28 mouse cellular contexts compared by ENCODE assay signal in genomic region chr8:74775549-74775948, GRCm38 (mm10).
DNase-seq lines count a peak whose midpoint lies in the region; ATAC-seq and TF ChIP-seq lines count a peak whose summit lies in the region.
"Had no signal": no experiment of that assay in that cellular context is flagged by ENCODE, and none has a peak within 500 bp of the region (broad histone marks: within the 10 kb centered on the region; RNA-seq: fewer than 3 reads in every experiment).

No protein-coding gene starts in this region.

- 0 out of 2 replicates have a peak, but pooled peaks have one; percentile 36 for ATAC-seq in hindbrain, embryonic 13.5 days (ENCODE audit: low FRiP score)
- ATAC-seq in hindbrain, embryonic 14.5 days (ENCODE audit: low FRiP score): no peak
- ATAC-seq in midbrain, postnatal 0 days (ENCODE audit: low FRiP score): no peak
- ATAC-seq in midbrain, embryonic 16.5 days: no peak
- ATAC-seq: forebrain, embryonic 14.5 days; inflammation-experienced regulatory T-cells, adult 6 months; Patski had no signal

- H3K27ac ChIP-seq in hindbrain, embryonic 13.5 days: no peak overlapping the region
- H3K27ac ChIP-seq in hindbrain, embryonic 14.5 days: no peak overlapping the region
- no peak overlapping the region for H3K27ac ChIP-seq in midbrain, postnatal 0 days (ENCODE audit: low read depth, low read length)
- H3K27ac ChIP-seq in midbrain, embryonic 16.5 days (ENCODE audit: low read length): no peak overlapping the region
- H3K27ac ChIP-seq: embryonic facial prominence, embryonic 12.5 days; embryonic facial prominence, embryonic 15.5 days; heart, adult 2 months; heart, embryonic 10.5 days; heart, embryonic 13.5 days; hindbrain, embryonic 15.5 days had no signal

- H3K36me3 ChIP-seq in hindbrain, embryonic 13.5 days: no peaks in the 10 kb centered on the region
- no peaks in the 10 kb centered on the region for H3K36me3 ChIP-seq in hindbrain, embryonic 14.5 days (replicated peaks; ENCODE audit: control insufficient read depth, insufficient read depth)
- H3K36me3 ChIP-seq in midbrain, postnatal 0 days (ENCODE audit: insufficient read depth, low read length): no peaks in the 10 kb centered on the region
- no peaks in the 10 kb centered on the region for H3K36me3 ChIP-seq in midbrain, embryonic 16.5 days (ENCODE audit: control insufficient read depth, insufficient read depth, low read length)
- H3K36me3 ChIP-seq: embryonic facial prominence, embryonic 12.5 days; embryonic facial prominence, embryonic 15.5 days; G1E; heart, embryonic 10.5 days; heart, embryonic 13.5 days; hindbrain, embryonic 15.5 days had no signal

- no peak overlapping the region for H3K9ac ChIP-seq in hindbrain, embryonic 13.5 days
- H3K9ac ChIP-seq in hindbrain, embryonic 14.5 days: no peak overlapping the region
- no peak overlapping the region for H3K9ac ChIP-seq in midbrain, postnatal 0 days (replicated peaks; ENCODE audit: low read length, poor library complexity, severe bottlenecking)
- H3K9ac ChIP-seq in midbrain, embryonic 16.5 days (ENCODE audit: low read depth, low read length): no peak overlapping the region
- H3K9ac ChIP-seq: embryonic facial prominence, embryonic 12.5 days; embryonic facial prominence, embryonic 15.5 days; heart, embryonic 13.5 days; hindbrain, embryonic 15.5 days had no signal

- H3K4me1 ChIP-seq in hindbrain, embryonic 13.5 days (replicated peaks): no peaks in the 10 kb centered on the region
- no peaks in the 10 kb centered on the region for H3K4me1 ChIP-seq in hindbrain, embryonic 14.5 days (replicated peaks; ENCODE audit: control insufficient read depth, insufficient read depth, low read length)
- H3K4me1 ChIP-seq in midbrain, postnatal 0 days (ENCODE audit: insufficient read depth, low read length): no peaks in the 10 kb centered on the region
- H3K4me1 ChIP-seq in midbrain, embryonic 16.5 days (ENCODE audit: control insufficient read depth, insufficient read depth, low read length): no peaks in the 10 kb centered on the region
- H3K4me1 ChIP-seq: embryonic facial prominence, embryonic 12.5 days; embryonic facial prominence, embryonic 15.5 days; heart, embryonic 10.5 days; heart, embryonic 13.5 days; hindbrain, embryonic 15.5 days had no signal

- H3K4me3 ChIP-seq in hindbrain, embryonic 13.5 days: no peak overlapping the region
- H3K4me3 ChIP-seq in hindbrain, embryonic 14.5 days (replicated peaks; ENCODE audit: low read length): no peak overlapping the region
- H3K4me3 ChIP-seq in midbrain, postnatal 0 days (ENCODE audit: low read depth, low read length): no peak overlapping the region
- H3K4me3 ChIP-seq in midbrain, embryonic 16.5 days (ENCODE audit: low read depth, low read length): no peak overlapping the region
- H3K4me3 ChIP-seq: embryonic facial prominence, embryonic 12.5 days; embryonic facial prominence, embryonic 15.5 days; heart, adult 2 months; heart, embryonic 10.5 days; heart, embryonic 13.5 days; hindbrain, embryonic 15.5 days had no signal

- TF ChIP-seq CTCF in midbrain, postnatal 0 days (IDR thresholded peaks at IDR 0.05): no peak

- no peaks in the 10 kb centered on the region for H3K27me3 ChIP-seq in hindbrain, embryonic 13.5 days
- no peaks in the 10 kb centered on the region for H3K27me3 ChIP-seq in hindbrain, embryonic 14.5 days (ENCODE audit: control insufficient read depth, insufficient read depth, low read length)
- no peaks in the 10 kb centered on the region for H3K27me3 ChIP-seq in midbrain, postnatal 0 days (ENCODE audit: insufficient read depth, low read length)
- no peaks in the 10 kb centered on the region for H3K27me3 ChIP-seq in midbrain, embryonic 16.5 days (ENCODE audit: control insufficient read depth, insufficient read depth, low read depth, low read length)
- H3K27me3 ChIP-seq: embryonic facial prominence, embryonic 12.5 days; embryonic facial prominence, embryonic 15.5 days; heart, embryonic 13.5 days; hindbrain, embryonic 15.5 days; Patski had no signal

- no peak overlapping the region for H3K4me2 ChIP-seq in hindbrain, embryonic 13.5 days
- H3K4me2 ChIP-seq in hindbrain, embryonic 14.5 days (replicated peaks): no peak overlapping the region
- H3K4me2 ChIP-seq in midbrain, postnatal 0 days (ENCODE audit: low read depth, low read length, poor library complexity, severe bottlenecking): no peak overlapping the region
- H3K4me2 ChIP-seq in midbrain, embryonic 16.5 days (ENCODE audit: low read length): no peak overlapping the region
- H3K4me2 ChIP-seq: embryonic facial prominence, embryonic 12.5 days; embryonic facial prominence, embryonic 15.5 days; heart, embryonic 13.5 days; hindbrain, embryonic 15.5 days had no signal

- no peaks in the 10 kb centered on the region for H3K9me3 ChIP-seq in hindbrain, embryonic 13.5 days
- H3K9me3 ChIP-seq in hindbrain, embryonic 14.5 days (ENCODE audit: control insufficient read depth, low read length): no peaks in the 10 kb centered on the region
- no peaks in the 10 kb centered on the region for H3K9me3 ChIP-seq in midbrain, postnatal 0 days (ENCODE audit: low read length)
- H3K9me3 ChIP-seq in midbrain, embryonic 16.5 days (replicated peaks; ENCODE audit: control insufficient read depth, low read length, poor library complexity, severe bottlenecking): no peaks in the 10 kb centered on the region
- H3K9me3 ChIP-seq: embryonic facial prominence, embryonic 12.5 days; embryonic facial prominence, embryonic 15.5 days; heart, embryonic 10.5 days; heart, embryonic 13.5 days; hindbrain, embryonic 15.5 days had no signal

- DNase-seq in hindbrain, embryonic 14.5 days (ENCODE audit: low spot score): no peak
- DNase-seq in midbrain, postnatal 0 days (ENCODE audit: low spot score): peak; percentile 5
- DNase-seq in brain, adult 2 months (ENCODE audit: low read depth, low spot score): peak; percentile 21
- peak; percentile 3 for DNase-seq in telencephalon, adult 2 months (ENCODE audit: low read depth, low spot score)
- no peak for DNase-seq in spleen, postnatal 36 days (ENCODE audit: low spot score in 2 of 2)
- DNase-seq: adrenal gland, postnatal 10 days; adrenal gland, postnatal 36 days; B cell, adult 2 months; cerebellum, adult 11 months; cerebellum, adult 2 months; cerebellum, adult 9-11 months; cerebellum, postnatal 25 days; gastrocnemius, postnatal 10 days; gastrocnemius, postnatal 36 days; heart, adult 2 months; heart, postnatal 14 days; heart, postnatal 4 days had no signal

Comparison
In these comparisons a context has a peak if more than half of its experiments do, and no peak if none do; other contexts are left out.
1. DNase-seq: peak in midbrain, postnatal 0 days (single experiment), brain, adult 2 months (single experiment) and telencephalon, adult 2 months (single experiment); none in hindbrain, embryonic 14.5 days (single experiment) and spleen, postnatal 36 days (0 of 2).